Mouse (Mus musculus): ENCODE measurements around the gene Slc31a1. TPM values are rescaled to one million over a fixed set of nuclear protein-coding genes. Genes with fewer than 3 reads are reported as not detected.

The Slc31a1 gene
- polyA plus RNA-seq, 1 experiment from 2014 or later, result 48.5 TPM

Other genes with a start within 250 kb of the Slc31a1 start
- not detected in 2 replicates for gene Mup21, start 209.9 kb upstream of the Slc31a1 start, polyA plus RNA-seq (2016; fragmentation: Nextera tagmentation; extraction: Ambion mirVana)
- gene Zfp37, start 129.7 kb upstream of the Slc31a1 start, polyA plus RNA-seq (2016; fragmentation: Nextera tagmentation; extraction: Ambion mirVana), result 19.9 and 20.8 TPM in 2 replicates
- 15.1 and 15.4 TPM in 2 replicates for gene Slc31a2, start 98.2 kb upstream of the Slc31a1 start, polyA plus RNA-seq (2016; fragmentation: Nextera tagmentation; extraction: Ambion mirVana)
- 20.3 and 21.8 TPM in 2 replicates for gene Fkbp15, start 179 bp upstream of the Slc31a1 start, polyA plus RNA-seq (2016; fragmentation: Nextera tagmentation; extraction: Ambion mirVana)
- 176 and 179 TPM in 2 replicates for gene Cdc26, start 47.9 kb downstream of the Slc31a1 start, polyA plus RNA-seq (2016; fragmentation: Nextera tagmentation; extraction: Ambion mirVana)
- gene Prpf4, start 48.1 kb downstream of the Slc31a1 start, polyA plus RNA-seq (2016; fragmentation: Nextera tagmentation; extraction: Ambion mirVana), result 26.8 and 35.2 TPM in 2 replicates
- not detected in 2 replicates for gene Rnf183, start 74.5 kb downstream of the Slc31a1 start, polyA plus RNA-seq (2016; fragmentation: Nextera tagmentation; extraction: Ambion mirVana)
- gene Wdr31, start 110.2 kb downstream of the Slc31a1 start, polyA plus RNA-seq (2016; fragmentation: Nextera tagmentation; extraction: Ambion mirVana), result 9.8 and 10.0 TPM in 2 replicates
- gene Bspry, start 119.3 kb downstream of the Slc31a1 start, polyA plus RNA-seq (2016; fragmentation: Nextera tagmentation; extraction: Ambion mirVana), result 0.78 and 1.9 TPM in 2 replicates
- 9.8 and 14.1 TPM in 2 replicates for gene Hdhd3, start 142.7 kb downstream of the Slc31a1 start, polyA plus RNA-seq (2016; fragmentation: Nextera tagmentation; extraction: Ambion mirVana)
- gene Alad, start 159.2 kb downstream of the Slc31a1 start, polyA plus RNA-seq (2016; fragmentation: Nextera tagmentation; extraction: Ambion mirVana), result 114 and 123 TPM in 2 replicates
- 124 and 125 TPM in 2 replicates for gene Pole3, start 164.3 kb downstream of the Slc31a1 start, polyA plus RNA-seq (2016; fragmentation: Nextera tagmentation; extraction: Ambion mirVana)
- gene 4933430I17Rik, start 164.6 kb downstream of the Slc31a1 start, polyA plus RNA-seq (2016; fragmentation: Nextera tagmentation; extraction: Ambion mirVana), result 1.2 and 1.5 TPM in 2 replicates
- 36.2 and 48.6 TPM in 2 replicates for gene Rgs3, start 199.1 kb downstream of the Slc31a1 start, polyA plus RNA-seq (2016; fragmentation: Nextera tagmentation; extraction: Ambion mirVana)